14 mouse cellular contexts compared by ENCODE assay signal in genomic region chr9:45201319-45201947, GRCm38 (mm10). TPM values are rescaled to one million over a fixed set of nuclear protein-coding genes. Genes with fewer than 3 reads are reported as not detected.
DNase-seq lines count a peak whose midpoint lies in the region; ATAC-seq lines count a peak whose summit lies in the region.
"Had no signal": no experiment of that assay in that cellular context is flagged by ENCODE, and none has a peak within 500 bp of the region (broad histone marks: within the 10 kb centered on the region; RNA-seq: fewer than 3 reads in every experiment).

No protein-coding gene starts in this region.

- DNase-seq in gastrocnemius, adult 8-10 months (ENCODE audit: low spot score in 2 of 2), result peak; percentile 25 to 27
- DNase-seq in gastrocnemius, postnatal 10 days, result no peak
- DNase-seq in adrenal gland, adult 8-10 months, result peak; percentile 32
- peak; percentile 49 to 57 for DNase-seq in lung, postnatal 4 days
- DNase-seq in left cerebral cortex, postnatal 36 days (ENCODE audit: low spot score in 2 of 2), result no peak
- DNase-seq in frontal cortex, postnatal 14 days (ENCODE audit: low spot score in 2 of 2), result no peak
- no peak for DNase-seq in hindbrain, embryonic 11.5 days (ENCODE audit: low spot score)

- peak; percentile 67 for ATAC-seq in granulocyte monocyte progenitor cell, adult 5-6 weeks (replicated peaks; ENCODE audit: poor library complexity, severe bottlenecking)
- ATAC-seq in hindbrain, embryonic 11.5 days (ENCODE audit: low FRiP score), result no peak
- ATAC-seq: forebrain, embryonic 16.5 days; hindbrain, postnatal 0 days had no signal

- no peak overlapping the region for H3K4me3 ChIP-seq in hindbrain, embryonic 11.5 days (ENCODE audit: low read depth, low read length)

- H3K9me3 ChIP-seq in hindbrain, embryonic 11.5 days (ENCODE audit: control insufficient read depth, low read length), result no peaks in the 10 kb centered on the region
- H3K9me3 ChIP-seq: G1E had no signal

- H3K36me3 ChIP-seq in hindbrain, embryonic 11.5 days (ENCODE audit: control insufficient read depth, insufficient read depth, low read length), result no peaks in the 10 kb centered on the region
- H3K36me3 ChIP-seq: G1E had no signal

- H3K27ac ChIP-seq in hindbrain, embryonic 11.5 days (ENCODE audit: low read depth, low read length), result no peak overlapping the region
- H3K27ac ChIP-seq: hindbrain, postnatal 0 days had no signal

- no peaks in the 10 kb centered on the region for H3K27me3 ChIP-seq in hindbrain, embryonic 11.5 days (ENCODE audit: control insufficient read depth, insufficient read depth, low read length)

- H3K9ac ChIP-seq in hindbrain, embryonic 11.5 days (ENCODE audit: low read depth, low read length), result no peak overlapping the region

- intact Hi-C loops in left cerebral cortex, postnatal 36 days (cut with DNase I), result no loop called here

- H3K4me2 ChIP-seq in hindbrain, embryonic 11.5 days (replicated peaks; ENCODE audit: low read depth, low read length), result no peak overlapping the region

- 87% methylated on average over 5 of the region's 5 CpGs for WGBS in hindbrain, embryonic 11.5 days

- no peaks in the 10 kb centered on the region for H3K4me1 ChIP-seq in hindbrain, embryonic 11.5 days (replicated peaks; ENCODE audit: control insufficient read depth, insufficient read depth, low read length)

RNA-seq across cellular contexts. Expression of gene Tmprss4, which starts 2.5 kb away (rescaled TPM):
- total RNA-seq in gastrocnemius, adult 8-10 months (2022), result not detected
- total RNA-seq in gastrocnemius, postnatal 10 days (2021), result not detected
- not detected for total RNA-seq in adrenal gland, adult 8-10 months (2022)
- total RNA-seq in granulocyte monocyte progenitor cell, adult 5-6 weeks (2014; fragmentation: Nextera tagmentation), result not detected in 2 replicates
- not detected in 2 replicates for total RNA-seq in granulocyte monocyte progenitor cell, adult 5-6 weeks (2017)
- total RNA-seq in left cerebral cortex, postnatal 36 days (2021), result under 1 TPM; 0.18 to 0.20 TPM
- polyA plus RNA-seq in hindbrain, embryonic 11.5 days (2014; fragmentation: Nextera tagmentation; extraction: Ambion mirVana), result 0.15 TPM in 1 of 2 replicates, not detected in the other
- total RNA-seq: layer of hippocampus, adult 8-10 months had no signal
- polyA plus RNA-seq: forebrain, embryonic 16.5 days; G1E; heart, embryonic 14.5 days; hindbrain, postnatal 0 days; midbrain, postnatal 0 days had no signal

RNA-seq across cellular contexts. Expression of gene BC049352, which starts 19.6 kb away (rescaled TPM):
- 1 to 10 TPM in 3 of 4 experiments, under 1 TPM in 1; 0.78 to 1.9 (median 1.4) TPM for total RNA-seq in gastrocnemius, adult 8-10 months (2022)
- total RNA-seq in gastrocnemius, postnatal 10 days (2021), result not detected
- under 1 TPM in 3 of 4 experiments, not detected in 1; 0.65 to 0.68 (median 0.67) TPM for total RNA-seq in adrenal gland, adult 8-10 months (2022)
- total RNA-seq in granulocyte monocyte progenitor cell, adult 5-6 weeks (2014; fragmentation: Nextera tagmentation), result not detected in 2 replicates
- not detected in 2 replicates for total RNA-seq in granulocyte monocyte progenitor cell, adult 5-6 weeks (2017)
- total RNA-seq in left cerebral cortex, postnatal 36 days (2021), result 1 to 10 TPM; 1.0 to 1.2 TPM
- polyA plus RNA-seq in hindbrain, embryonic 11.5 days (2014; fragmentation: Nextera tagmentation; extraction: Ambion mirVana), result not detected in 2 replicates
- total RNA-seq: hindbrain, postnatal 0 days; midbrain, postnatal 0 days had no signal
- polyA plus RNA-seq: G1E; heart, embryonic 14.5 days had no signal

Comparison
In these comparisons a context has a peak if more than half of its experiments do, and no peak if none do; other contexts are left out.
1. DNase-seq: peak in gastrocnemius, adult 8-10 months (2 of 2), adrenal gland, adult 8-10 months (single experiment) and lung, postnatal 4 days (2 of 2); none in gastrocnemius, postnatal 10 days (single experiment), left cerebral cortex, postnatal 36 days (0 of 2), frontal cortex, postnatal 14 days (0 of 2) and hindbrain, embryonic 11.5 days (single experiment).